Mouse (Mus musculus) C3H10T1/2 (cell line): ENCODE results near the gene Neu3. TPM values are rescaled to one million over a fixed set of nuclear protein-coding genes. Genes with fewer than 3 reads are reported as not detected.

ENCODE experiments used
- polyA plus RNA-seq, 2 experiments: library from polyadenylated mRNA; unstranded; fragments of >200 nt; fragmentation: generic; extraction: Trizol; gene quantifications; one replicate each; pipeline ENCODE4 v1.2.1; 2012; ENCODE audit warnings: missing spikeins in 2 of 2

The Neu3 gene
- polyA plus RNA-seq = 1 to 10 TPM in 1 of 2 experiments, under 1 TPM in 1; 0.23 to 1.1 TPM

GRCm38 (mm10) chr7:99828083-99828570 lies at the start of gene Neu3:
TSS of gene Neu3 (minus strand) at chr7:99828417.

GRCm38 (mm10) chr7:99863362-99863761 lies 35.1 kb upstream of the Neu3 start, which contains the start of gene Spcs2:
TSS of gene Spcs2 (minus strand) at chr7:99863462.

GRCm38 (mm10) chr7:99858813-99859585 lies 30.8 kb upstream of the Neu3 start, which contains the start of gene Xrra1:
TSS of gene Xrra1 (plus strand) at chr7:99859116.

GRCm38 (mm10) chr7:99763207-99763606 lies 65.0 kb downstream of the Neu3 start, which contains the start of gene Olfr521:
TSS of gene Olfr521 (plus strand) at chr7:99763507.

Other genes with a start within 250 kb of the Neu3 start
- not detected for gene Tpbgl, start 201.3 kb downstream of the Neu3 start, polyA plus RNA-seq
- not detected for gene Slco2b1, start 117.1 kb downstream of the Neu3 start, polyA plus RNA-seq
- not detected for gene Olfr520, start 98.1 kb downstream of the Neu3 start, polyA plus RNA-seq
- gene Olfr521, start 64.9 kb downstream of the Neu3 start, polyA plus RNA-seq = not detected
- under 1 TPM; 0.20 to 0.59 TPM for gene Xrra1, start 30.7 kb upstream of the Neu3 start, polyA plus RNA-seq
- gene Spcs2, start 35.0 kb upstream of the Neu3 start, polyA plus RNA-seq = 10 to 100 TPM; 39.3 to 90.9 TPM
- gene Rnf169, start 152.0 kb upstream of the Neu3 start, polyA plus RNA-seq = 1 to 10 TPM in 1 of 2 experiments, under 1 TPM in 1; 0.75 to 5.1 TPM
- gene Chrdl2, start 177.8 kb upstream of the Neu3 start, polyA plus RNA-seq = not detected